Mouse (Mus musculus): ENCODE data around the gene Nhsl2.
A peak's percentile ranks its signal among the peaks of the same experiment; 100 is the strongest.

Gene Nhsl2

DNA sequence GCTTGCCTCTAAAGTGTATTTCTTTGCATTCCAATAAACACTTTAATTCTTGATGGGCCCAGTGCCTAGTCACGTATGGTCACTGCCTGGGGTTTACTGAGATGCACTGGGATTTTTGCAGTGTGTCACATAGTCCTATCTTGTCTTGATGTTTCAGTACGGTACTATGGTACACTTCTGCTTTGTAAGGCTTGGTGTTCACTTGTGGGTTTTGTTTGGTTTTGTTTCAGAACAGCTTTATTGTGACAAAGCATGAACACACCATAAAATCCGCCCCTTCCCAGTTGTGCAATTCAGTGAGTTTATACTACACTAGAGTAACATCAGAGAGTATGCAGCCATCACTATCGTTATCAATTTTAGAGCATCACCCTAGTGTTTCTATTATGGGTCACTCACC, 204.8 kb downstream of the Nhsl2 start:
- no peak for DNase-seq

DNA sequence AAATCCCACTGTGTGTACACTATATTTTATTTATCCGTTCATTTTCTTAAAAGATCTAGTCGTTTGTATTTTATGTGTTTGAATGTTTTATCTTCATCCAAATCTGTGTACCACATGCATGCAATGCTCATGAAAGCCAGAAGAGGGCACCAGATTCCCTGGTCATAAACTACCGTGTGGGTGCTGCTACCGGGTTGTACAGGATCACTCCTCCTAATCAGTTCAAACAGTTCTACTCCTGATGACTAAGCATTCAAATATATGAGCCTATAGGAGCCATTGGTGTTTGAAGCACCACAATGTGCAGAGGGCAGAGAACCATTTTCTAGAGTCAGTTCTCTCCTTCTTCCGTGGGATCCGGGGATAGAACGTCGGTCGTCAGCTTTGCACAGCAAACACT, 210.3 kb downstream of the Nhsl2 start:
- DNase-seq = peak in 1 of 2 experiments; percentile 27

- DNase-seq = peak; percentile 76 to 89
Observed at GRCm38 (mm10) chrX:102060243-102060642, 211.1 kb downstream of the Nhsl2 start.

- DNase-seq = peak; percentile 33 to 36
Observed at GRCm38 (mm10) chrX:102060891-102061290, 211.7 kb downstream of the Nhsl2 start.

GRCm38 (mm10) chrX:102064062-102064461, 214.9 kb downstream of the Nhsl2 start:
- no peak for DNase-seq

- DNase-seq = no peak
Observed at GRCm38 (mm10) chrX:102065213-102065775, 216.1 kb downstream of the Nhsl2 start.

DNA sequence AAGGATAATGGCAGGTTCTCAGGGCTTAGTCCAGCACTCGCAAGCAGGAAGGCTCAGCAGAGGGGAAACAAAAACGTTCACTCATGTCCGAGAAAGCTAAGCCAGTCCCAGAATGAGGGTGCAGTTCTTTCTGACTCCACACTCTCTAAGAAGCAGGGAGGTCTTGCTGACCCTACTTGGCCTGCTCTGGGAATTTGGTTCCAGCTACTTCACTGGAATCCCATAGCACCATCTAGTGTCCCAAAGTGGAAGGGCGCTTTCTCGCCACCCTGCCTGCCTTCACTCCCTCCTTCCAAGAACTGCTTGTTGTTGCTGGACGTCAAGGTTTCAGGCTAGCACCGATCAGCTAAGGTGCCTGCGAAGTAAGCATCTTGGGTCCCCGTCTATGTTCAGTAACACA, 216.9 kb downstream of the Nhsl2 start:
- peak; percentile 70 to 85 for DNase-seq

DNA sequence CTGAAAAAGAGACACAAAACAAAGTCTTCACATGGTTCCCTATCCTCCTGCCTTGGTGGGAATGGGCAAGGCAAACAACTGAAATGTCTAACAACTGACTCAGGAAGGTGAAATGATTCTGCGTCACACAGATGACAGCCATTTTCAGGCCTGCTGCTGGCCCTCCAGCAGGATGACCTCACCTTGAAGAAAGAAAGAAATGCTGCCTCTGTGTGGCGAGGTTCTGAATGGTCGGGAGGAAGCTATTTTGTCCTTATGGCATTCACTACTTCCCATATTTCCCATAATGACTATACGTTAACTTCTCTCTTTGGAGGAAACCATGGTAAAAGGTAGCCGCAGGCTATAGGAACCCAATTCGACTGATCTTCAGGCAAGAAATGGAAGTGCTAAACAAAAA, 217.9 kb downstream of the Nhsl2 start:
- DNase-seq = peak in 1 of 2 experiments; percentile 38

DNA sequence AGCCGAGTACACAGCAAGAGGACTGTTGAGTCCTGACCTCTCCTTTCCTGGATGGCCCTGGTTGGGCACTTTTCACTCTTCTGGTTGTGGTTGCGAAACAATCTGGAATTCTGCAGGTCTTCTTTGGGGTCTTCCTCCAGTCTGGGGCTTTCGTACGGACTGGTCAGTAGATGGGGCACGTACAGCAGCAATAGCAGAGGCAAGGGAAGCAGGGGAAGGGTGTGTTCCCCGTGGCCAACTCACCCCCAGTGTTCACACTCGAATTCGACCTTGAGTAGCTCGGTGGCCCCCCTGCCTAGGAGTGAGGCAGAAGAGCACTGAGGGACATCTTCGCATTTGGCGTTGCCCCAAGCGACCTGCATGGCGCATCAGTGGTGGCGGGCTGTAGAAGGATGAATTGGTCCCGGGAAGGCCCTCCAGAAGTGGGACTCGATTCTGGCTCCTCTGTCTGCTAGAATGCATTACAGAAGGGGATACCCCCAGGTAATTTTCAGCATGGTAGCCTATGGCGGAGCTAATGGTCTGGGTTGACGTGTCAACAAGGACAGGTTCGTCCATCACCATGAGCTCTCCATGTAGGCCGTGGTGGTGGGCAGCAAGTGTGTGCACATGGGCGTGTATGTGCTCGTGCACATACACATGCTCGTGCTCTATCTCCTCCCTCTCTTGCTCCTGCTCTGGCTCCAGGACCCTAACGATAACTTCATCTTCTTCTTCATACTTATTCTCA, 219.8 kb downstream of the Nhsl2 start:
- DNase-seq = no peak

DNA sequence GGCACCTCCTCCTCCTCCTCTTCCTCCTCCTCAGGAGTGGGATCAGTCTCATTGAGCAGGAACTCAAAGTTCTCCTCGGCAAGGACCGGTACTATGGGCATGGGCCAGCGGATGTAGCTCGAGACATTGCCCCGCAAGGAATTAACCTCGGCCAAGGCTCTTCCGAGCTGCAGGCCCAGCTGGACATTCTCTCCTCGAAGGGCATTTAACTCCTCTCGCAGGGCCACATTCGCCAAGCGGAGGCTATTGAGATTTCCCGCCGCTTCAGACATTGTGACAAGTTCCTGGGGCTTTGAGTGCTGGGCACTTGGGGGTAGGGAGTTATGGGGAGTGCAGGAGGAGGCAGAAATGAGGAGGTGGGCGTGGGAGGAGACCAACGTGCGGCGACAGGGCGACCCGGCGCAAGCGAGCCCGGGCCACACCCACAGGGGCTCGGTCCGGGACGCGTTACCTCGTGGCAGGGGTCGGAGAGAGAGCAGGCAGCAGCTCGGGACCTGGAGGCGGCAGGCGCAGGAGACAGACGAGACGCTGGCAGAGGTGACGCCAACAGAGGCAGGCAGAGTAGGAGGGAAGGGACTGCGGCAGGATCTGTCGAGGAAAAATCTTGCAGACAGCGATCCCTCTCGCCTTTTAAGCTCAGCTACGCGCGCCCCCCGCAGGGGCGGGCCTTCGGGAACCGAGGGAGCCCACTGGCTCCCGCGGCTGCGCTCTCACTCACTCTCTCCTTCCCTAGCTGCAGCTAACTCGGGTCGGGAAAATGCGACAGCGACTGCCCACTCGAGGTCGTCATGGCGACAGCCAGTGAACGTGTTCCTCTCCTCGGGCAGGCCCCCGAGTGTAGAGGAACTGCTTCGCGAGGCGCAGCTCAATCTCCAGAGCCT, 221.6 kb downstream of the Nhsl2 start, which contains the start of gene Rtl5:
Gene Rtl5 (minus strand): TSS at position 714 of the 881 bp plus-strand sequence.
- peak; percentile 40 to 49 for DNase-seq

GRCm38 (mm10) chrX:102071517-102071916, 222.3 kb downstream of the Nhsl2 start:
- no peak for DNase-seq

GRCm38 (mm10) chrX:102073605-102074325, 224.6 kb downstream of the Nhsl2 start:
- no peak for DNase-seq

- DNase-seq = no peak
Observed at GRCm38 (mm10) chrX:102074435-102074834, 225.2 kb downstream of the Nhsl2 start.

GRCm38 (mm10) chrX:102075158-102075557, 226.0 kb downstream of the Nhsl2 start:
- DNase-seq = no peak

DNA sequence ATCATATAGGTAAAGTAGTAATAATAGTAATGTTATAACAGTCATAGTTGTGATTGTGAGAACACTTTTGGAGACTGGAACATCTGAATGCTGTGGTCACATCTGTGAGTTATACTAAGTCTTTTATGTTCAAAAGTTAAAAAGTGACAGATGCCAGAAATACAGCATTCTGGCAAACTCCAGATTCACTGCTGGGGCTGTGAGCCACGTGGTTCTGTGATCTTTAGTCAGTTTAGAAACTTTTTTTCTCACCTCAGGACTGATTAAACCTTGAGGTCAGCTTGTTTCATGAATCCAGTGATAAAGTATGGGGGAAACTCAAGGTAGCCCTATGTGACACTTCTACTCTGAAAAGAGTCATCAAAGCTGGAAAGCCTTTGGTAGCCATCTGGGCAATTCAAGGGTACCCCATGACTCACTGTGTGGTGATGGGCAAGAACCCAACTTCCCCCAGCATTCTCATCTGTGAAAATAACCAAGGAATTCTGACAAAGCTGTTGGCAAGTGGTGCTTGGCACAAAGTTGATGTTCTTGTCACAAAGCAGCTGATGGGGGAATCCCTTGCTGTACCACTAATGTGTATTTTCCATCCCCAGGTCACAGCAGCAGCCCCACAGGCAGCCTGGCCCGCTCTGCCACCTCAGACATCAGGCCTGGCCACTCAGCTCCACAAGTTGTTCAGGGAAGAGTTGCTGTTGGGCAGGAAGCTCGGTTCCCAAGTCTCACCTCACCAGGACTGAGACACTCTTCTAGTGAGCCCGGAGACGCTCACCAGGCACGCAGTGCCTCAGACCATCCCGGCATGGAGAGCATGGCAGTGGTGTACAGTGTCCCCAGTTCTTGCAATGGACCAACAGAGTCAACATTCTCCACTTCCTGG, 227.9 kb downstream of the Nhsl2 start:
- peak in 1 of 2 experiments; percentile 17 for DNase-seq

DNA sequence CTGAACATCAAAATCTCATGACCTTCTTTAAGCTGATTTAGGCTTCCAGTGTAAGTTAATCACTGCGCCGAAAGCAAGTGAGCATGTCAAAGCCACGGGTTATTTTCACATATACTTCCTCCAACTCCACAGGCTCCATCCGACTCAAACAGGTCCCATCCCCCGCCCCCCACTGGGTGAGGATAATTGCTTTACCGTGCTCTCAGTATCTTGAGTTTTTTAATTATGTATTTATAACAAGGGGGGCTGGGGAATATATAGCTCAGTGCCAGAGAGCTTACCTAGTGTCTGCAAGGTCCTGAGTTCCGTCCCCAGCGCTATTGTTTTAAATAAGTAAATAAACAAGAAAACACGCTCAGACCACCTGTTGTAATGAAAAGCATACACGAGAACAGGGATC, 231.9 kb downstream of the Nhsl2 start:
- no peak for DNase-seq

DNA sequence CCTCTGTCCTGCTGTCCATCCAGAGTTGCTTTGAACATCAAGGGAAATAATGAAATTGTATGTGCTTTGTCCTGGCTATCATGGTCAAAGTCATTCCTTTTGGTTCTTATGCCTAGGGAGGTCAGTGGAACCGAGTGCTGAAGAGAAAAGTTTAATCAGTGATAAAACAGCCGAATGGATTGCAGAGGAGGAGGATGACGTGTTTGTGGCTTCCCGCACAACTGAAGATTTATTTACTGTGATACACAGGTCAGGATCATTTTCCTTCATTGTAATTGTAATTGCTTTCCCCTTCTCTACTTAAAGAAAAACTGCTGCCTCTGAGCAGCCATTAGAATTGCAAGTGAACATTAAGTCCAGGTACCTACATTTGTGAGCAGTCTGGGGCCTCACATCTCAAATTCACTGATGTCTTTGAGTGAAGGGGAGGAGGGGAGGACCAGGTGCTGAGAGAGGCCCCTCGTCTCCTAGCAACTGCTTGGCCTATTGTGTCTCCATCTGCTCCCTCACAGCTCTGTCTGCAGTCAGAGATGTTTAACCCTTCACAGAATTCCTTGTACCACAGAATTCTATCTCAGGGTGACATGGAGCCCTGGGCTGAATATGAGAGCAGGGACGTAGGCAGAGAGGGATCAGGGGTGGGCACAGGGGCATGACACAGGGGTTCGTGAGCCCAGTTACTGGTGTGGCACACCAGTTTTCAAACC, 232.5 kb downstream of the Nhsl2 start:
- peak; percentile 42 to 56 for DNase-seq

DNA sequence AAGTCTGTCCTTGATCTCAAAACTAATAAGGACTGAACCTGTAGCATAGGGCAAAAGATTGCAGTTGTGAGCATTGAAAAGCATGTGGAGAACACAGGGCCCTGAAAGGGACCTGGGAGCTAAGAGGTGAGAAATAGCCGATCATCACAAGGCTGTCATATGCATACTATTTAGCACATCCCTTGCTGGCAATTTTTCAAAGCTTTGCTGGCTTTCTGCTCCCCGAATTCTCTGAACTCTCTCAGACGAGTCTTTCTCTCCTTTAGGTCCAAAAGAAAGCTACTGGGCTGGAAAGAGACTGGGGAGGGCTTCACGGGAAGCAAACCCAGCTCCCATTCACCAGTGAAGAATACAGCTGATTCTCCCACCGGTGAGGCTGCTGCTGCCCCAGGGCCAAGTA, 233.2 kb downstream of the Nhsl2 start:
- peak in 1 of 2 experiments; percentile 36 for DNase-seq

- no peak for DNase-seq
Observed at GRCm38 (mm10) chrX:102085798-102086443, 236.7 kb downstream of the Nhsl2 start.

- DNase-seq = no peak
Observed at GRCm38 (mm10) chrX:102090605-102091004, 241.4 kb downstream of the Nhsl2 start.

All from cerebellum, postnatal 36 days (tissue).